Mouse (Mus musculus): ENCODE measurements at regions not wholly inside any gene's neighbourhood (a gene's known extent, or its start where the extent isn't known, plus 50 kb on each side); places are given as distances from the start of the nearest gene placed in this dataset.

DNA sequence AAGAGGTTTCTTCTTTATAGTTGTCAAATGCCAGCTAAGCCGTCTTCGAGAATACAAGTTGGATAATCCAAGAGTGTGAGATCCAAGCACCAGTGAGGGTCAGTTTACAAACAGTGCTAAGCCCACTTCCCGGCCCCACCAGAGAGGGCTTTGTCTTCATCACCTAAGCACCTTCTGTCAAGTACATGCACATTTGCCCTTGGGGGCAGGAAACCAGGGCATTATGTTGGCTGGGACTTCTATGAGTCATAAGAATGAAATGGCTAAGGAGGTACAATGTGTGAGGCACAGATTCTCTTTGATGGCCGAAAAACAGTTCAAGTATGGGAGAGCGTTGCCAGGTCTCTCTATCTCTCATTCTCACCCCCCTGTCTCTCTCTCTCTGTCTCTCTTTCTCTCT, 387.1 kb downstream of the Nedd1 start:
- DNase-seq (ENCODE audit: extremely low spot score): no peak

DNA sequence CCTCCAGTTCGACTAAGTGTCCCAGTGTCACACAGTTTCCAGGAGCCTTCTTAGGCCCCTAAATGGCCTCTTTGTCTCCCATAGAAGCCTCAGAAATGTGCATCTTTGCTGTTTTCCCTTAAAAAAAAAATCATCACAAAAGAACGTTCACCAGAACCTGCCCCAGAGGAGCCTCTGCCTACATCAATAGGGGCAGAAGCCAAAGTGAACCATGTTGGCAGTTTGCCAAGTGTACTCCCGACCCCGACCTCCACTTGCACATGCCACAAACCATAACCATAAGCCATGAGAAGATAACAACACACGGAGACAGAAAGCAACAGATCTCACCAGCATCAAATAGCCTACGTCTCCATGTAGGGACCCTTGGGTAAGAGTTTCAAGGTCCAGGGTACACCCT, 388.4 kb downstream of the Nedd1 start:
- no peak for DNase-seq (ENCODE audit: extremely low spot score)

- DNase-seq (ENCODE audit: extremely low spot score): peak; percentile 49
These were observed 389.0 kb downstream of the Nedd1 start for GRCm38 (mm10) chr10:92333042-92333774.

- DNase-seq (ENCODE audit: extremely low spot score): no peak
These were observed 392.1 kb downstream of the Nedd1 start for GRCm38 (mm10) chr10:92330150-92330549.

DNA sequence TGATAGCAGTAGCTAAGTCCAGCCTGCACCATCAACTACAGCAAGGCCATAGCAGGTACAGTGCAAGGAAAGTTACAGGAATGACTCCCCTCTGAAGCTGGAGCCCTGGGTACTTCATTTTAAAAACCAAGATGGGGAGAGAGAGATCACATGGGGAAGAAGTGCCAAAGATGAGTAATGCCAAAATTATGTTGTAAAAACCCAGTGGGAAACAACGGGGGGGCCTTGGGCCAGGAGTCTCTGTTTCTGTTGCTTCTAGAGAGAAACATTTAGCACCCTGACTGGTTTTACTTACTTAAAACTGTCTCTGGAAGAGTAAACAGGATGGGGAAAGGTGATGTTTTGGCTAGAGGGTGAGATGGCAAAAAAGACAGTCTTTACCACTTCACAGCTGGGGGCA, 392.6 kb downstream of the Nedd1 start:
- no peak for DNase-seq (ENCODE audit: extremely low spot score)

DNA sequence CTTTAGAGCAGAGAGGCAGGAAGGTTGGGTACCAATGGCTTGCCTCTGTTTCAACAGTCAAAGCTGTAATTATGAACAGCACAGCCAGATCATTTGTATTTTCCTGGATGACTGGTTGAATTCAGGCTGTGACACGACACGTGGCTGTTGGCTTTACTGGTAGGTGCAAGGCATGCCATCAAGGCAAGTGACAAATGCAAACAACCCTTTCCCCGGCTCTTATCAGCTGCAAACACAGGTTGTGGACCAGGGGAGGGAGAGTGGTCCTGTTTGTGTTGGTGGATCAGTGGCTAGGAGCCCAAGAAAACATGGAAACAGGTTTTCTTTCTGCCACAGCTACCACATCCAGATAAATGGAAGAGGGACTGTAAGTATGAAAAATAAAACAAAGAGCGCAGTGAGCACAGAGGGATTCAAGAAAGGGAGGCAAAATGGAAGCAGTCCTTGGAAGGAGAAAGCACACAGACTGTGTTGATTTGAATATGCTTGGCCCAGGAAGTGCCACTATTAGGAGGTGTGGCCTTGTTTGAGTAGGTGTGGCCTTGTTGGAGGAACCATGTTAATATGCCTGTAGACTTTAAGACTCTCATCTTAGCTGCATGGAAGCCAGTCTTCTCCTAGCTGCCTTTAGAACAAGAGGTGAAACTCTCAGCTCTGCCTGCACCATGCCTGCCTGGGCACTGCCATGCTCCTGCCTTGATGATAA, 396.8 kb downstream of the Nedd1 start:
- DNase-seq (ENCODE audit: extremely low spot score): no peak

- no peak for DNase-seq (ENCODE audit: extremely low spot score)
These were observed 407.6 kb downstream of the Nedd1 start for GRCm38 (mm10) chr10:92314606-92315005.

GRCm38 (mm10) chr10:92312278-92312677, 409.9 kb downstream of the Nedd1 start:
- DNase-seq (ENCODE audit: extremely low spot score): no peak

- no peak for DNase-seq (ENCODE audit: extremely low spot score)
These were observed 413.6 kb downstream of the Nedd1 start for GRCm38 (mm10) chr10:92308643-92309042.

DNA sequence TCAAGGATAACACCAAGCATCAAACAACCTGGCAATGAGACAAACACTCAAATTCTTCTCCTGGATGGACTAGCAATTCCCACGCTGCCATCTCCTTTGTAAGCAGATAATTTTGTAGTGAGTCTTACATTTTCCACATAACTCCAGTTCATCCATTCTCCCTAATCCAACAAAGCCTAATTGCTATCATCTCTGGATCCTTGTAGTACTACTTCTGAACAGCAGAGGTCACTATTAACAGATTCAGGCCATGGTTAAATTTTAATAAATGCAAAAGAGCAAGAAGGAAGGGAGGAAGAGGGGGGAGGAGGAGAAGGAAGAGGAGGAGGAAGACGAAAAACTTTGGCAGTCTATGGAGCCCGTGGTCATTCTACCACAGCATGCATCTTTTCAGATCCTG, 414.4 kb downstream of the Nedd1 start:
- DNase-seq (ENCODE audit: extremely low spot score): peak; percentile 47

DNA sequence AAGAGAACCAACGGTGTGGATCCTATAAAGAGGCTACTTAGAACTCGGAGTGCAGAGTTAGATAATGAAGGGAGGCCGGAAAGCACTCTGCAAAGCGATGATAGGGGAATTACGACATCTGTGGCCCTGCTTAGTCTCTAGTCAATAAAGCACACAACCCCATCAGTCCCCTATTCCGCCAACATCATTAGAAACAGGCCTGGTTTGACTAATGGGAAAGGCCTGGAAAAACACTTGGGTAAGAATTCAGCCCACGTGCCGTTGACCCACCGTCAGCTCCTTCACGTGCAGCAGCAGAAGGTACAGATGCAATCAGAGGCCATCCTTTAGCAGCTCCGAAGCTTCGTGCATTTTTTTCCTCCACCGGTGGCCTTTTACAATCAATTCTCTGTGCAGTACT, 423.5 kb downstream of the Nedd1 start:
- no peak for DNase-seq (ENCODE audit: extremely low spot score)

GRCm38 (mm10) chr10:92296837-92297236, 425.4 kb downstream of the Nedd1 start:
- DNase-seq (ENCODE audit: extremely low spot score): no peak

GRCm38 (mm10) chr10:92296303-92296702, 425.9 kb downstream of the Nedd1 start:
- DNase-seq (ENCODE audit: extremely low spot score): no peak

DNA sequence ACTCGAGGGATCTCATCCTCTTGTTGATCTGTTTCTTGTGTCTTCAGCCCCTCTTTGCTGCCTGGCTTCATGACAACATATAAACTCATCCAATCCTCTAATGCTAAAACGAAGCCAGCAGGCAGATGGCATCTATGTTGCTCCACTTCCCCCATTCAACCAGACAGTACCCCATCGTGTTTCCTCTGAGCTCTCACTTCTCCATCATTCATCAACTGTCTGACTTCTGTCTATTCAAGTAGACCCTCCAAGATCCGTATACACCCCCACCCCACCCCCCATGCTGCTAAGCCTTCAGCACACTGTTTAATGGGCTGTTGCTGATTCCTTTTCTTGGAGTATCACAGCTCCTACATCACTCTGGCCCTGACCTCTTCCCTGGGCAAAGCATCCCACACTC, 429.0 kb downstream of the Nedd1 start:
- no peak for DNase-seq (ENCODE audit: extremely low spot score)

GRCm38 (mm10) chr10:92289230-92289629, 433.0 kb downstream of the Nedd1 start:
- DNase-seq (ENCODE audit: extremely low spot score): no peak

DNA sequence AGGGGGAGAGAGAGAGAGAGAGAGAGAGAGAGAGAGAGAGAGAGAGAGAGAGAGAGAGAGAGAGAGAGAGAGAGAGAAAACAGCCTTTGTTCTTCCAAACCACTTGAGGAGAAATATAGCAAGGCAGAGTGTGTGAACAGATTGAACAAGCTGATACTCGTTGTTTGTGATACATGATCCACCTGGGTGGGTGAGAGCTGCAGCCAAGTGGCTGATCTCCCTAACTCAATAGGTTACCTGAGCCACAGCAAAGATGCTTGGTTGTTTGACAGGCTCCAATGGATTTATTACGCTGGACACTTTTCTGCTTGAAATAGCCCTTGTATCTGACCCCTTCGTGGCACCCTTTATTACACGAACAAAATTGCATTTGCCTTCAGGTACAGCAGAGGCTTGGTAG, 438.0 kb downstream of the Nedd1 start:
- DNase-seq (ENCODE audit: extremely low spot score): no peak

- DNase-seq (ENCODE audit: extremely low spot score): no peak
These were observed 444.2 kb downstream of the Nedd1 start for GRCm38 (mm10) chr10:92277981-92278380.

GRCm38 (mm10) chr10:92257815-92258214, 464.4 kb downstream of the Nedd1 start:
- DNase-seq (ENCODE audit: extremely low spot score): no peak

GRCm38 (mm10) chr10:92248648-92249047, 473.6 kb downstream of the Nedd1 start:
- DNase-seq (ENCODE audit: extremely low spot score): peak; percentile 15

DNA sequence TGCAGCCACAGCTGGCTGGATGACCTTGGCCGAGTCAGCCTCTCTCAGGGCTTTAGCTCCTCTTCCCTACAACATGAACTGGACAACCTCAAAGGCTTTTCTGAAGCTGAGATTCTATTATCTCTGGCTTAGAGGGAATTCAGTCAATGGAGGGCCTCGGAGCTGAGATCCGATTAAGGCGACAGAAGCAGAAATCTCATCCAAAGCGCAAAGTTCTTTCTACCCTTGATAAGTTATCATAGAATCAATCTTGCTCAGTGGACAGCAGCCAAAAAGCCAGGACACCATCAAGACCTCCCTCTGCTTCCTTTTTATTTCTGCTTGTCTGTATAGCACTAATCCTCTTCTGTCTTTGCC, 474.8 kb downstream of the Nedd1 start:
- no peak for DNase-seq (ENCODE audit: extremely low spot score)

DNA sequence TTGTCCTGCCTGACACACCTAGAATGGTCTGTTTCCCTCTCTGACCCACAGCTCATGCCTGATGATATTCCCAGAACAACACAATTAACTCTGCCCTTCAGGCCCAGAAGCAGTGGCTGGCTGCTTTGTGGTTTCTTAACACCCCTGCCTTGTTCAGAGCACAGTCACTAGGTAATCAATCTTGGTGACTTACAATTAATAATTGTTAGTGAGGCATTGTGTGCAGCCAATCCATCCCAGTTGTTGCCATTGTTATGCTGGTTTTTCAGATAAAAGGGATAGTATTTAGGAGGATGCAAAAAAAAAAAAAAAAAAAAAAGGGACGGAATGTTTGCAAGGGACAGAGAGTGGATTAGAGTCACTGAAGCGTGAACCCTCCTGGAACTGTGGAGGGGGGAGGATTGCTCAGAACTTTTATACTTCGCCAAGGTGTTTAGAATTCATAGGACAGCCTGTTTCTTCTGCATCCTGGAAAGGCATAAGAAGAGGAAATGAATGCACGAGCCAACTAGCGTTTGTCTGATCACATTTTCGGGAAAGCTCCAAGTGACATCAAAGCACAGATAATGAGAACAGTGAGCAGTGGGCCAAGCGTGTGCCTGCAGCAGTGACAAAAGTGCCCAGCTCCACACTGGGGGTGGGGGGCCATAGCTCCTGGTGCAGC, 475.3 kb downstream of the Nedd1 start:
- peak; percentile 39 for DNase-seq (ENCODE audit: extremely low spot score)

DNA sequence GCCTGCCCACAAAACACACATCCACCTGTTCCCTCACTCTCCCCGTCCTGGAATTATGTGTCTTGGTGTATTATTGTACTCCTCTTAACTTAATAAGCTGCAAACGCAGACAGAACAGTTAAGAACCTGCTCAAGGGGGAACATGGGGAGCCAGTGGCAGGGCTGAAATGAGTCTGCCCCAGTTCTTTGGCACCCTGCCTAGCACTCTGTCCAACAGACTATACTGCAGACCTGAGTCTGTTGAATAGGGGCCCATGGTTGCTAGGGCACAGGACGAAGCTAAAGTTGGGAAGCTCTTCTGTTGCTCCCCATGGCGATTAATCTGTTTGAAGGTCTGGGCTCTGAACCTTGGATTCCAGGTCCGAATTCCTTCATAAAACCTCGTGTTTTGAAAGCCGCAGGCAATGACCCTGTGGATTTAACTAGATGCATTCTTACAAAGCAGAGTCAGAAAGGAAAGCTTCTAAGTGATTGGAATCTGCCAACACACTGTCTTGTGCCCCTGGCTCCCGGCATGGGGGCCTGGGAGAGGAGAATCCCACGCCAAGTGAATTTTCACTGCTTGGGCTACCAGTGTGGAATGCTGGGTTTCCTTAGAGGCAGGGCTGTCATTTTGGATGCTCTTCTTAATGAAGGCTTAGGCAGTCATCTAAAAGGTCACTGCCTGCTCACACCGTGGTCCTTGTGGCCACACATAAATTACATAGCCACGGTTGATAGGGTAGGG, 479.3 kb downstream of the Nedd1 start:
- peak; percentile 5 for DNase-seq (ENCODE audit: extremely low spot score)

Measured in embryo, embryonic 9.5 days (tissue).